Mouse (Mus musculus): Measurements from ENCODE around the gene Efhd1. TPM values are rescaled to one million over a fixed set of nuclear protein-coding genes. Genes with fewer than 3 reads are reported as not detected.
A peak's percentile ranks its signal among the peaks of the same experiment; 100 is the strongest.

Efhd1 gene
- polyA plus RNA-seq, 1 experiment from 2014 or later, result 0.66 TPM

- no peaks in the 10 kb centered on the region for H3K36me3 ChIP-seq (ENCODE audit: control insufficient read depth, insufficient read depth)
- peak; percentile 40; the same call in 1 of the 2 replicates for ATAC-seq
- 2% methylated on average over 12 of the region's 12 CpGs for WGBS
- H3K27ac ChIP-seq (ENCODE audit: low read length), result no peak overlapping the region
- peaks cover 22% of the 10 kb centered on the region for H3K4me1 ChIP-seq (replicated peaks; ENCODE audit: control insufficient read depth, insufficient read depth, low read length)
- peak overlapping the region; percentile 99 for H3K4me2 ChIP-seq (ENCODE audit: low read length)
- peaks cover 32% of the 10 kb centered on the region for H3K27me3 ChIP-seq (replicated peaks; ENCODE audit: control insufficient read depth, insufficient read depth, low read length)
- no peaks in the 10 kb centered on the region for H3K9me3 ChIP-seq (ENCODE audit: control insufficient read depth, low read length)
- H3K9ac ChIP-seq (replicated peaks; ENCODE audit: low read depth, low read length), result no peak overlapping the region; the same call in none of the 2 replicates
- H3K4me3 ChIP-seq (replicated peaks; ENCODE audit: low read length), result peak overlapping the region; percentile 57
These were observed 398 bp upstream of the Efhd1 start for GRCm38 (mm10) chr1:87263796-87264133.

GRCm38 (mm10) chr1:87265200-87265599 lies 1.0 kb downstream of the Efhd1 start:
- under 1% methylated on average over 13 of the region's 13 CpGs for WGBS
- peaks cover 24% of the 10 kb centered on the region for H3K4me1 ChIP-seq (replicated peaks; ENCODE audit: control insufficient read depth, insufficient read depth, low read length)
- H3K27ac ChIP-seq (ENCODE audit: low read length), result no peak overlapping the region
- H3K4me3 ChIP-seq (replicated peaks; ENCODE audit: low read length), result peak overlapping the region; percentile 57
- H3K27me3 ChIP-seq (replicated peaks; ENCODE audit: control insufficient read depth, insufficient read depth, low read length), result peaks cover 32% of the 10 kb centered on the region
- no peaks in the 10 kb centered on the region for H3K9me3 ChIP-seq (ENCODE audit: control insufficient read depth, low read length)
- no peaks in the 10 kb centered on the region for H3K36me3 ChIP-seq (ENCODE audit: control insufficient read depth, insufficient read depth)
- peak overlapping the region; percentile 99 for H3K4me2 ChIP-seq (ENCODE audit: low read length)
- ATAC-seq, result peak; percentile 45; the same call in 1 of the 2 replicates
- peak overlapping the region; percentile 51; the same call in 1 of the 2 replicates for H3K9ac ChIP-seq (replicated peaks; ENCODE audit: low read depth, low read length)

- Histone ChIP-seq H3K4me2 (ENCODE audit: low read length) (no peak overlapping the region), H3K9ac (replicated peaks; ENCODE audit: low read depth, low read length) (no peak overlapping the region), H3K36me3 (ENCODE audit: control insufficient read depth, insufficient read depth) (no peaks in the 10 kb centered on the region), H3K4me3 (replicated peaks; ENCODE audit: low read length) (no peak overlapping the region), H3K4me1 (replicated peaks; ENCODE audit: control insufficient read depth, insufficient read depth, low read length) (peaks cover 34% of the 10 kb centered on the region), H3K27ac (ENCODE audit: low read length) (no peak overlapping the region), H3K27me3 (replicated peaks; ENCODE audit: control insufficient read depth, insufficient read depth, low read length) (peaks cover 32% of the 10 kb centered on the region), H3K9me3 (ENCODE audit: control insufficient read depth, low read length) (no peaks in the 10 kb centered on the region)
- WGBS, result 29% methylated on average over 8 of the region's 8 CpGs
- ATAC-seq, result no peak
These were observed 2.3 kb downstream of the Efhd1 start for GRCm38 (mm10) chr1:87266296-87267090.

- Histone ChIP-seq H3K4me2 (ENCODE audit: low read length) (no peak overlapping the region), H3K9me3 (ENCODE audit: control insufficient read depth, low read length) (no peaks in the 10 kb centered on the region), H3K36me3 (ENCODE audit: control insufficient read depth, insufficient read depth) (no peaks in the 10 kb centered on the region), H3K27ac (ENCODE audit: low read length) (no peak overlapping the region), H3K27me3 (replicated peaks; ENCODE audit: control insufficient read depth, insufficient read depth, low read length) (peaks cover 13% of the 10 kb centered on the region), H3K9ac (replicated peaks; ENCODE audit: low read depth, low read length) (no peak overlapping the region), H3K4me3 (replicated peaks; ENCODE audit: low read length) (no peak overlapping the region), H3K4me1 (replicated peaks; ENCODE audit: control insufficient read depth, insufficient read depth, low read length) (peaks cover 15% of the 10 kb centered on the region)
- ATAC-seq, result peak; percentile 29; the same call in 1 of the 2 replicates
- WGBS, result 15% methylated on average over 3 of the region's 3 CpGs
These were observed 6.0 kb downstream of the Efhd1 start for GRCm38 (mm10) chr1:87270204-87270603.

- no peak overlapping the region for H3K4me3 ChIP-seq (replicated peaks; ENCODE audit: low read length)
- 7% methylated on average over 19 of the region's 20 CpGs for WGBS
- no peak overlapping the region for H3K4me2 ChIP-seq (ENCODE audit: low read length)
- peaks cover 14% of the 10 kb centered on the region for H3K4me1 ChIP-seq (replicated peaks; ENCODE audit: control insufficient read depth, insufficient read depth, low read length)
- peaks cover 9% of the 10 kb centered on the region for H3K27me3 ChIP-seq (replicated peaks; ENCODE audit: control insufficient read depth, insufficient read depth, low read length)
- peak; percentile 47; the same call in 1 of the 2 replicates for ATAC-seq
- peak overlapping the region; percentile 20; the same call in 1 of the 2 replicates for H3K27ac ChIP-seq (ENCODE audit: low read length)
- no peaks in the 10 kb centered on the region for H3K36me3 ChIP-seq (ENCODE audit: control insufficient read depth, insufficient read depth)
- H3K9me3 ChIP-seq (ENCODE audit: control insufficient read depth, low read length), result no peaks in the 10 kb centered on the region
- H3K9ac ChIP-seq (replicated peaks; ENCODE audit: low read depth, low read length), result no peak overlapping the region
These were observed 6.7 kb downstream of the Efhd1 start for GRCm38 (mm10) chr1:87270641-87271467.

- H3K9ac ChIP-seq (replicated peaks; ENCODE audit: low read depth, low read length), result no peak overlapping the region
- peaks cover 14% of the 10 kb centered on the region for H3K4me1 ChIP-seq (replicated peaks; ENCODE audit: control insufficient read depth, insufficient read depth, low read length)
- no peaks in the 10 kb centered on the region for H3K9me3 ChIP-seq (ENCODE audit: control insufficient read depth, low read length)
- WGBS, result 81% methylated on average over 1 of the region's 1 CpGs
- no peak overlapping the region for H3K4me2 ChIP-seq (ENCODE audit: low read length)
- no peak overlapping the region for H3K4me3 ChIP-seq (replicated peaks; ENCODE audit: low read length)
- no peak for ATAC-seq
- no peaks in the 10 kb centered on the region for H3K36me3 ChIP-seq (ENCODE audit: control insufficient read depth, insufficient read depth)
- peaks cover 1% of the 10 kb centered on the region for H3K27me3 ChIP-seq (replicated peaks; ENCODE audit: control insufficient read depth, insufficient read depth, low read length)
- H3K27ac ChIP-seq (ENCODE audit: low read length), result no peak overlapping the region
These were observed 7.4 kb downstream of the Efhd1 start for GRCm38 (mm10) chr1:87271596-87271995.

GRCm38 (mm10) chr1:87272462-87272861 lies 8.3 kb downstream of the Efhd1 start:
- WGBS, result 73% methylated on average over 3 of the region's 3 CpGs
- no peaks in the 10 kb centered on the region for H3K9me3 ChIP-seq (ENCODE audit: control insufficient read depth, low read length)
- H3K27me3 ChIP-seq (replicated peaks; ENCODE audit: control insufficient read depth, insufficient read depth, low read length), result no peaks in the 10 kb centered on the region; the same call in 1 of the 2 replicates
- H3K9ac ChIP-seq (replicated peaks; ENCODE audit: low read depth, low read length), result no peak overlapping the region
- no peak for ATAC-seq
- no peak overlapping the region for H3K27ac ChIP-seq (ENCODE audit: low read length)
- peaks cover 14% of the 10 kb centered on the region for H3K4me1 ChIP-seq (replicated peaks; ENCODE audit: control insufficient read depth, insufficient read depth, low read length)
- no peaks in the 10 kb centered on the region for H3K36me3 ChIP-seq (ENCODE audit: control insufficient read depth, insufficient read depth)
- no peak overlapping the region for H3K4me3 ChIP-seq (replicated peaks; ENCODE audit: low read length)
- no peak overlapping the region for H3K4me2 ChIP-seq (ENCODE audit: low read length)

- peaks cover 14% of the 10 kb centered on the region for H3K4me1 ChIP-seq (replicated peaks; ENCODE audit: control insufficient read depth, insufficient read depth, low read length)
- no peak overlapping the region for H3K27ac ChIP-seq (ENCODE audit: low read length)
- H3K9ac ChIP-seq (replicated peaks; ENCODE audit: low read depth, low read length), result no peak overlapping the region
- H3K9me3 ChIP-seq (ENCODE audit: control insufficient read depth, low read length), result no peaks in the 10 kb centered on the region
- peak; percentile 43; the same call in 1 of the 2 replicates for ATAC-seq
- H3K27me3 ChIP-seq (replicated peaks; ENCODE audit: control insufficient read depth, insufficient read depth, low read length), result no peaks in the 10 kb centered on the region
- H3K4me2 ChIP-seq (ENCODE audit: low read length), result no peak overlapping the region
- H3K4me3 ChIP-seq (replicated peaks; ENCODE audit: low read length), result no peak overlapping the region
- 44% methylated on average over 3 of the region's 3 CpGs for WGBS
- H3K36me3 ChIP-seq (ENCODE audit: control insufficient read depth, insufficient read depth), result no peaks in the 10 kb centered on the region
These were observed 9.4 kb downstream of the Efhd1 start for GRCm38 (mm10) chr1:87273514-87273942.

- WGBS, result 70% methylated on average over 4 of the region's 4 CpGs
- Histone ChIP-seq H3K4me1 (replicated peaks; ENCODE audit: control insufficient read depth, insufficient read depth, low read length) (peaks cover 14% of the 10 kb centered on the region), H3K4me2 (ENCODE audit: low read length) (no peak overlapping the region), H3K4me3 (replicated peaks; ENCODE audit: low read length) (no peak overlapping the region), H3K9me3 (ENCODE audit: control insufficient read depth, low read length) (no peaks in the 10 kb centered on the region), H3K27me3 (replicated peaks; ENCODE audit: control insufficient read depth, insufficient read depth, low read length) (no peaks in the 10 kb centered on the region), H3K27ac (ENCODE audit: low read length) (no peak overlapping the region), H3K36me3 (ENCODE audit: control insufficient read depth, insufficient read depth) (no peaks in the 10 kb centered on the region), H3K9ac (replicated peaks; ENCODE audit: low read depth, low read length) (no peak overlapping the region)
- no peak for ATAC-seq
These were observed 10.0 kb downstream of the Efhd1 start for GRCm38 (mm10) chr1:87274134-87274533.

Data from forebrain, embryonic 16.5 days (tissue).